Mouse (Mus musculus): Measurements from ENCODE around the gene Vmn1r200. TPM values are rescaled to one million over a fixed set of nuclear protein-coding genes. Genes with fewer than 3 reads are reported as not detected.

Vmn1r200 gene
- polyA plus RNA-seq, 2 experiments, result not detected

- H3K4me3 ChIP-seq (replicated peaks; ENCODE audit: low read length), result no peak overlapping the region
- no peak overlapping the region for H3K27ac ChIP-seq (replicated peaks; ENCODE audit: low read depth, low read length)
- H3K9me3 ChIP-seq (ENCODE audit: control insufficient read depth, low read length), result no peaks in the 10 kb centered on the region
- TF ChIP-seq POLR2A (IDR thresholded peaks at IDR 0.05; ENCODE audit: borderline replicate concordance, extremely low read depth, insufficient read depth, insufficient read length), result no peak
- H3K9ac ChIP-seq (ENCODE audit: low read depth, low read length, severe bottlenecking), result no peak overlapping the region
- H3K4me1 ChIP-seq (ENCODE audit: control insufficient read depth, insufficient read depth, low read length), result no peaks in the 10 kb centered on the region
- no peaks in the 10 kb centered on the region for H3K27me3 ChIP-seq (ENCODE audit: control insufficient read depth, insufficient read depth, low read length)
- H3K36me3 ChIP-seq (ENCODE audit: control insufficient read depth, insufficient read depth, low read length), result no peaks in the 10 kb centered on the region
- DNase-seq (ENCODE audit: low spot score) (no peak), ATAC-seq (ENCODE audit: low FRiP score, low read depth) (no peak)
- H3K4me2 ChIP-seq (replicated peaks; ENCODE audit: low read depth, low read length, severe bottlenecking), result no peak overlapping the region
- 87% methylated on average over 1 of the region's 1 CpGs for WGBS
Observed at GRCm38 (mm10) chr13:22387050-22387449, 3.1 kb upstream of the Vmn1r200 start.

DNA sequence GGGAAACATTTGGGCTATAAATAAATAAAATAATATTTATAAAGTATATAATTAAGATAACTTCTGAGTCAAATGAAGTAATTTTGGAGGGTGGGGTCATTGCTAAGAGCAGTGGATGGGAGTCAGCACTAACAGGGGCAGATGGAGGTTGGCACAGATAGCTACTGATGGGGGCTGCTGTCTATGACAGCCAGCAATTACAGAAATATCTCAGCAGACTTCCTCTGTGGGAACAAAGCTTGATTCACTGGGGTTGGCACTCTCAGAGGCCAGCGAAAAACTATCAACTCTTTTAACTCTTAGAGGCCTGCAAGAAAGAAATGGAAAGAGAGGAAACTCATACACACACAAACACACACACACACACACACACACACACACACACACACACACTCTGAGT lies 12.8 kb downstream of the Vmn1r200 start:
- no peaks in the 10 kb centered on the region for H3K27me3 ChIP-seq (ENCODE audit: control insufficient read depth, insufficient read depth, low read length)
- WGBS, result 65% methylated on average over 1 of the region's 1 CpGs
- no peak for ATAC-seq (ENCODE audit: low FRiP score, low read depth)

More for the DNA sequence above, 12.8 kb downstream of the Vmn1r200 start:
- H3K9ac ChIP-seq (ENCODE audit: low read depth, low read length, severe bottlenecking), result no peak overlapping the region
- H3K4me2 ChIP-seq (replicated peaks; ENCODE audit: low read depth, low read length, severe bottlenecking), result no peak overlapping the region
- no peak for DNase-seq (ENCODE audit: low spot score)
- H3K9me3 ChIP-seq (ENCODE audit: control insufficient read depth, low read length), result 0 out of 2 replicates have a peak, but pooled peaks cover 12% of the 10 kb centered on the region
- no peaks in the 10 kb centered on the region for H3K36me3 ChIP-seq (ENCODE audit: control insufficient read depth, insufficient read depth, low read length)
- no peak overlapping the region for H3K4me3 ChIP-seq (replicated peaks; ENCODE audit: low read length)
- no peaks in the 10 kb centered on the region for H3K4me1 ChIP-seq (ENCODE audit: control insufficient read depth, insufficient read depth, low read length)
- no peak overlapping the region for H3K27ac ChIP-seq (replicated peaks; ENCODE audit: low read depth, low read length)
- TF ChIP-seq POLR2A (IDR thresholded peaks at IDR 0.05; ENCODE audit: borderline replicate concordance, extremely low read depth, insufficient read depth, insufficient read length), result no peak

Other genes starting within 250 kb of the Vmn1r200 start
- not detected in 2 replicates for gene Vmn1r191, start 206.4 kb upstream of the Vmn1r200 start, polyA plus RNA-seq (2012; rRNA removed)
- not detected in 2 replicates for gene Vmn1r191, start 206.4 kb upstream of the Vmn1r200 start, polyA plus RNA-seq (2014; fragmentation: Nextera tagmentation; extraction: Ambion mirVana)
- not detected in 2 replicates for gene Vmn1r192, start 199.2 kb upstream of the Vmn1r200 start, polyA plus RNA-seq (2012; rRNA removed)
- not detected in 2 replicates for gene Vmn1r192, start 199.2 kb upstream of the Vmn1r200 start, polyA plus RNA-seq (2014; fragmentation: Nextera tagmentation; extraction: Ambion mirVana)
- not detected in 2 replicates for gene Vmn1r193, start 167.2 kb upstream of the Vmn1r200 start, polyA plus RNA-seq (2012; rRNA removed)
- not detected in 2 replicates for gene Vmn1r193, start 167.2 kb upstream of the Vmn1r200 start, polyA plus RNA-seq (2014; fragmentation: Nextera tagmentation; extraction: Ambion mirVana)
- gene Vmn1r194, start 146.2 kb upstream of the Vmn1r200 start, polyA plus RNA-seq (2012; rRNA removed), result not detected in 2 replicates
- gene Vmn1r194, start 146.2 kb upstream of the Vmn1r200 start, polyA plus RNA-seq (2014; fragmentation: Nextera tagmentation; extraction: Ambion mirVana), result not detected in 2 replicates
- gene Vmn1r195, start 119.9 kb upstream of the Vmn1r200 start, polyA plus RNA-seq (2012; rRNA removed), result not detected in 2 replicates
- gene Vmn1r195, start 119.9 kb upstream of the Vmn1r200 start, polyA plus RNA-seq (2014; fragmentation: Nextera tagmentation; extraction: Ambion mirVana), result not detected in 2 replicates
- gene Vmn1r196, start 100.5 kb upstream of the Vmn1r200 start, polyA plus RNA-seq (2012; rRNA removed), result not detected in 2 replicates
- gene Vmn1r196, start 100.5 kb upstream of the Vmn1r200 start, polyA plus RNA-seq (2014; fragmentation: Nextera tagmentation; extraction: Ambion mirVana), result not detected in 2 replicates
- not detected in 2 replicates for gene Vmn1r197, start 65.8 kb upstream of the Vmn1r200 start, polyA plus RNA-seq (2012; rRNA removed)
- not detected in 2 replicates for gene Vmn1r197, start 65.8 kb upstream of the Vmn1r200 start, polyA plus RNA-seq (2014; fragmentation: Nextera tagmentation; extraction: Ambion mirVana)
- not detected in 2 replicates for gene Vmn1r198, start 40.0 kb upstream of the Vmn1r200 start, polyA plus RNA-seq (2012; rRNA removed)
- not detected in 2 replicates for gene Vmn1r198, start 40.0 kb upstream of the Vmn1r200 start, polyA plus RNA-seq (2014; fragmentation: Nextera tagmentation; extraction: Ambion mirVana)
- not detected in 2 replicates for gene Vmn1r199, start 10.6 kb upstream of the Vmn1r200 start, polyA plus RNA-seq (2012; rRNA removed)
- gene Vmn1r199, start 10.6 kb upstream of the Vmn1r200 start, polyA plus RNA-seq (2014; fragmentation: Nextera tagmentation; extraction: Ambion mirVana), result not detected in 2 replicates
- not detected in 2 replicates for gene Vmn1r201, start 81.5 kb downstream of the Vmn1r200 start, polyA plus RNA-seq (2012; rRNA removed)
- gene Vmn1r201, start 81.5 kb downstream of the Vmn1r200 start, polyA plus RNA-seq (2014; fragmentation: Nextera tagmentation; extraction: Ambion mirVana), result not detected in 2 replicates
- gene Vmn1r202, start 115.0 kb downstream of the Vmn1r200 start, polyA plus RNA-seq (2012; rRNA removed), result 0.01 TPM in 2 replicates
- not detected in 2 replicates for gene Vmn1r202, start 115.0 kb downstream of the Vmn1r200 start, polyA plus RNA-seq (2014; fragmentation: Nextera tagmentation; extraction: Ambion mirVana)
- gene Vmn1r203, start 127.7 kb downstream of the Vmn1r200 start, polyA plus RNA-seq (2012; rRNA removed), result not detected in 2 replicates
- not detected in 2 replicates for gene Vmn1r203, start 127.7 kb downstream of the Vmn1r200 start, polyA plus RNA-seq (2014; fragmentation: Nextera tagmentation; extraction: Ambion mirVana)
- gene Vmn1r204, start 162.8 kb downstream of the Vmn1r200 start, polyA plus RNA-seq (2012; rRNA removed), result not detected in 2 replicates
- not detected in 2 replicates for gene Vmn1r204, start 162.8 kb downstream of the Vmn1r200 start, polyA plus RNA-seq (2014; fragmentation: Nextera tagmentation; extraction: Ambion mirVana)
- not detected in 2 replicates for gene Vmn1r205, start 202.6 kb downstream of the Vmn1r200 start, polyA plus RNA-seq (2012; rRNA removed)
- gene Vmn1r205, start 202.6 kb downstream of the Vmn1r200 start, polyA plus RNA-seq (2014; fragmentation: Nextera tagmentation; extraction: Ambion mirVana), result not detected in 2 replicates
- not detected in 2 replicates for gene Vmn1r206, start 233.9 kb downstream of the Vmn1r200 start, polyA plus RNA-seq (2012; rRNA removed)
- gene Vmn1r206, start 233.9 kb downstream of the Vmn1r200 start, polyA plus RNA-seq (2014; fragmentation: Nextera tagmentation; extraction: Ambion mirVana), result not detected in 2 replicates

All from limb, embryonic 14.5 days (tissue).